Comparison of ENCODE assay signal across 10 mouse cellular contexts in the genomic region with DNA sequence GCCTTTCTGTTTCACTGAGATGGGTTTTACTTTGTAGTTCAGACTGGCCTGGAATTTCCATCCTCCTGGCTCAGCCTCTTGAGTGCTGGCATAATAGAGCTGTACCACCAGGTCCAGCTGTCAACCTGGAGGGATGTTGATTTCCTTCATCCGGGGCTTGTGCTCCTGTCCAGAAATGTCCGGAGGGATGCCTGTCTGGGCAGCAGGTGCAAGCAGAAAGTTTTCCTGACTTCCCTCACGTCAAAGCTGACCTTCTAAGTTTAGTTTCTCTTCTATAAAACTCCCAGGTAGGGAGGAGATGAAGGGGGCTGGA. TPM values are rescaled to one million over a fixed set of nuclear protein-coding genes. Genes with fewer than 3 reads are reported as not detected.
A peak's percentile ranks its signal among the peaks of the same experiment; 100 is the strongest.
DNase-seq lines count a peak whose midpoint lies in the region; ATAC-seq and TF ChIP-seq lines count a peak whose summit lies in the region.
"Had no signal": no experiment of that assay in that cellular context is flagged by ENCODE, and none has a peak within 500 bp of the region (broad histone marks: within the 10 kb centered on the region; RNA-seq: fewer than 3 reads in every experiment).

No protein-coding gene starts in this region.

- H3K36me3 ChIP-seq in heart, embryonic 11.5 days (ENCODE audit: control insufficient read depth, insufficient read depth, low read length), result no peaks in the 10 kb centered on the region
- no peaks in the 10 kb centered on the region for H3K36me3 ChIP-seq in lung, embryonic 16.5 days (ENCODE audit: control insufficient read depth, insufficient read depth, low read length)
- H3K36me3 ChIP-seq in myocyte (ENCODE audit: control insufficient read depth, insufficient read depth), result no peaks in the 10 kb centered on the region
- H3K36me3 ChIP-seq: limb, embryonic 13.5 days had no signal

- H3K4me3 ChIP-seq in heart, embryonic 11.5 days (ENCODE audit: low read depth, low read length), result no peak overlapping the region
- no peak overlapping the region for H3K4me3 ChIP-seq in lung, embryonic 16.5 days (ENCODE audit: low read length)
- no peak overlapping the region for H3K4me3 ChIP-seq in brown adipose tissue, adult 24 weeks (ENCODE audit: insufficient read depth, low read depth, low read length)
- H3K4me3 ChIP-seq in myocyte, result no peak overlapping the region
- H3K4me3 ChIP-seq: limb, embryonic 13.5 days had no signal

- H3K9me3 ChIP-seq in heart, embryonic 11.5 days (replicated peaks; ENCODE audit: control insufficient read depth, low read length), result no peaks in the 10 kb centered on the region
- H3K9me3 ChIP-seq in lung, embryonic 16.5 days (ENCODE audit: control insufficient read depth, low read length), result no peaks in the 10 kb centered on the region
- H3K9me3 ChIP-seq: limb, embryonic 13.5 days had no signal

- peaks cover 27% of the 10 kb centered on the region for H3K4me1 ChIP-seq in heart, embryonic 11.5 days (ENCODE audit: control insufficient read depth, insufficient read depth, low read length)
- H3K4me1 ChIP-seq in lung, embryonic 16.5 days (replicated peaks; ENCODE audit: control insufficient read depth, insufficient read depth, low read length), result peaks cover 16% of the 10 kb centered on the region
- peaks cover 6% of the 10 kb centered on the region; the same call in 1 of the 2 replicates for H3K4me1 ChIP-seq in brown adipose tissue, adult 24 weeks (ENCODE audit: control insufficient read depth, insufficient read depth, insufficient read length, low read length)

- TF ChIP-seq POLR2A in myocyte (IDR thresholded peaks at IDR 0.05; ENCODE audit: insufficient read length, low read depth), result no peak

- no peak overlapping the region for H3K9ac ChIP-seq in heart, embryonic 11.5 days (ENCODE audit: low read depth, low read length)
- H3K9ac ChIP-seq in lung, embryonic 16.5 days (ENCODE audit: low read length), result no peak overlapping the region
- H3K9ac ChIP-seq: limb, embryonic 13.5 days had no signal

- no peaks in the 10 kb centered on the region for H3K27me3 ChIP-seq in heart, embryonic 11.5 days (ENCODE audit: control insufficient read depth, insufficient read depth, low read length)
- H3K27me3 ChIP-seq in lung, embryonic 16.5 days (ENCODE audit: control insufficient read depth, insufficient read depth, low read depth, low read length), result no peaks in the 10 kb centered on the region
- no peaks in the 10 kb centered on the region for H3K27me3 ChIP-seq in myocyte (ENCODE audit: control insufficient read depth, insufficient read depth, insufficient read length)
- H3K27me3 ChIP-seq: limb, embryonic 13.5 days had no signal

- DNase-seq in heart, adult 11 months, result peak; percentile 92
- DNase-seq in lung, postnatal 10 days, result no peak
- no peak for DNase-seq in frontal cortex, postnatal 10 days (ENCODE audit: low spot score in 2 of 2)
- no peak for DNase-seq in thymus, postnatal 14 days
- DNase-seq: midbrain, embryonic 14.5 days had no signal

- ATAC-seq in heart, embryonic 11.5 days (replicated peaks; ENCODE audit: insufficient number of reproducible peaks, low FRiP score, low TSS enrichment), result no peak
- ATAC-seq in lung, embryonic 16.5 days (ENCODE audit: low read depth), result no peak

- H3K27ac ChIP-seq in heart, embryonic 11.5 days (ENCODE audit: low read depth, low read length), result no peak overlapping the region
- H3K27ac ChIP-seq in lung, embryonic 16.5 days (ENCODE audit: low read length), result peak overlapping the region; percentile 84
- H3K27ac ChIP-seq in brown adipose tissue, adult 24 weeks (replicated peaks; ENCODE audit: low read depth, low read length), result peak overlapping the region; percentile 91

- no peak overlapping the region for H3K4me2 ChIP-seq in heart, embryonic 11.5 days
- no peak overlapping the region for H3K4me2 ChIP-seq in lung, embryonic 16.5 days (ENCODE audit: low read depth, low read length)
- peak overlapping the region; percentile 46 for H3K4me2 ChIP-seq in myocyte (ENCODE audit: low read depth)

- 67% methylated on average over 3 of the region's 3 CpGs for WGBS in heart, embryonic 11.5 days (ENCODE audit: insufficient replicate concordance)
- 47% methylated on average over 3 of the region's 3 CpGs for WGBS in lung, embryonic 16.5 days

- H3K79me2 ChIP-seq in myocyte (ENCODE audit: control insufficient read depth, insufficient read depth), result peaks cover 23% of the 10 kb centered on the region

- no peak overlapping the region for H3ac ChIP-seq in myocyte (ENCODE audit: control insufficient read depth, insufficient read length)

TF ChIP-seq in myocyte, 11 proteins besides CTCF, POLR2A, EP300 and RAD21:
- TF ChIP-seq MYOD1 (IDR thresholded peaks at IDR 0.05; ENCODE audit: control insufficient read depth in 1 of 3, insufficient read length in 2 of 3, low read depth in 2 of 3), result no peak
- TF ChIP-seq E2F4 (IDR thresholded peaks at IDR 0.05; ENCODE audit: insufficient read depth), result no peak

RNA-seq across cellular contexts. Expression of gene Avpi1, which starts 1.4 kb away (rescaled TPM):
- 29.5 and 31.1 TPM in 2 replicates for polyA plus RNA-seq in heart, embryonic 11.5 days (2014; fragmentation: Nextera tagmentation; extraction: Ambion mirVana)
- 84.9 and 87.6 TPM in 2 replicates for polyA plus RNA-seq in lung, embryonic 16.5 days (2015; fragmentation: Nextera tagmentation; extraction: Ambion mirVana)
- 12.6 and 16.8 TPM in 2 replicates for polyA plus RNA-seq in brown adipose tissue, adult 24 weeks (2012; ENCODE audit: insufficient read depth, insufficient read length, missing spikeins)
- 128 TPM for polyA plus RNA-seq in myocyte (2012; fragmentation: generic; extraction: Trizol)

RNA-seq across cellular contexts. Expression of gene Marveld1, which starts 16.9 kb away (rescaled TPM):
- 13.9 and 14.4 TPM in 2 replicates for polyA plus RNA-seq in heart, embryonic 11.5 days (2014; fragmentation: Nextera tagmentation; extraction: Ambion mirVana)
- 8.9 and 9.8 TPM in 2 replicates for polyA plus RNA-seq in lung, embryonic 16.5 days (2015; fragmentation: Nextera tagmentation; extraction: Ambion mirVana)
- 33.6 and 41.9 TPM in 2 replicates for polyA plus RNA-seq in brown adipose tissue, adult 24 weeks (2012; ENCODE audit: insufficient read depth, insufficient read length, missing spikeins)
- polyA plus RNA-seq in myocyte (2012; fragmentation: generic; extraction: Trizol), result 36.1 TPM

RNA-seq across cellular contexts. Expression of gene Zfyve27, which starts 33.5 kb away (rescaled TPM):
- polyA plus RNA-seq in heart, embryonic 11.5 days (2014; fragmentation: Nextera tagmentation; extraction: Ambion mirVana), result 11.6 and 13.5 TPM in 2 replicates
- polyA plus RNA-seq in lung, embryonic 16.5 days (2015; fragmentation: Nextera tagmentation; extraction: Ambion mirVana), result 26.3 and 26.4 TPM in 2 replicates
- 11.3 and 12.7 TPM in 2 replicates for polyA plus RNA-seq in brown adipose tissue, adult 24 weeks (2012; ENCODE audit: insufficient read depth, insufficient read length, missing spikeins)
- polyA plus RNA-seq in myocyte (2012; fragmentation: generic; extraction: Trizol), result 22.4 TPM

RNA-seq across cellular contexts. Expression of gene Pi4k2a, which starts 40.0 kb away (rescaled TPM):
- polyA plus RNA-seq in heart, embryonic 11.5 days (2014; fragmentation: Nextera tagmentation; extraction: Ambion mirVana), result 14.6 and 16.3 TPM in 2 replicates
- 7.5 and 8.4 TPM in 2 replicates for polyA plus RNA-seq in lung, embryonic 16.5 days (2015; fragmentation: Nextera tagmentation; extraction: Ambion mirVana)
- polyA plus RNA-seq in brown adipose tissue, adult 24 weeks (2012; ENCODE audit: insufficient read depth, insufficient read length, missing spikeins), result 14.4 and 21.6 TPM in 2 replicates
- 37.5 TPM for polyA plus RNA-seq in myocyte (2012; fragmentation: generic; extraction: Trizol)

RNA-seq across cellular contexts. Expression of gene Morn4, which starts 44.1 kb away (rescaled TPM):
- 17.7 and 18.7 TPM in 2 replicates for polyA plus RNA-seq in heart, embryonic 11.5 days (2014; fragmentation: Nextera tagmentation; extraction: Ambion mirVana)
- 16.5 and 18.5 TPM in 2 replicates for polyA plus RNA-seq in lung, embryonic 16.5 days (2015; fragmentation: Nextera tagmentation; extraction: Ambion mirVana)
- 0.63 TPM in 1 of 2 replicates, not detected in the other for polyA plus RNA-seq in brown adipose tissue, adult 24 weeks (2012; ENCODE audit: insufficient read depth, insufficient read length, missing spikeins)
- 32.3 TPM for polyA plus RNA-seq in myocyte (2012; fragmentation: generic; extraction: Trizol)
